Mouse (Mus musculus) frontal cortex, postnatal 14 days (tissue): ENCODE data around the gene Ddx28.
A peak's percentile ranks its signal among the peaks of the same experiment; 100 is the strongest.

Experiments
- DNase-seq, 2 experiments: peaks; one replicate each; pipeline ENCODE4 v3.0.0; 2022; ENCODE audit warnings: low spot score in 2 of 2

Ddx28 gene

GRCm38 (mm10) chr8:106011643-106011986 is at the start of gene Ddx28:
Gene Ddx28, minus strand, starts transcription at chr8:106011882.
- no peak for DNase-seq

DNA sequence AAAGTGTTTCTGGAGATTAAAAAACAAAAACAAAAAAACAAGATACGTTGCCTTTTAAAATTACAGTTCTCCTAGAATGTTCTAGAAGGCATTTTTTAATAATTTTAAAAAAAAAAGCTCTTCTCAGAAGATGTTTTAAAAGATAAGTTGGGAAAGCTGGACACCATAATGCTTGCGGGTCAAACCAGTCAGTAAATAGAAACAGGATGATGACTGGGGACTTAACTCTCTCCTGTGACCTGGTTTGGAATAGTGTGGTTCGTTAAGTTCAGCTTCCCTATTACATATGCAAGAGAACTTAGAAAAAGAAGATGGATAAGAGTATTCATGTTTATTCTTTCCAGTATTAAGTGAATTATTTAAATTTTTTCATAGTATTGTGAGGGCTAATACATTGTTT is 48.8 kb upstream of the Ddx28 start:
- no peak for DNase-seq

DNA sequence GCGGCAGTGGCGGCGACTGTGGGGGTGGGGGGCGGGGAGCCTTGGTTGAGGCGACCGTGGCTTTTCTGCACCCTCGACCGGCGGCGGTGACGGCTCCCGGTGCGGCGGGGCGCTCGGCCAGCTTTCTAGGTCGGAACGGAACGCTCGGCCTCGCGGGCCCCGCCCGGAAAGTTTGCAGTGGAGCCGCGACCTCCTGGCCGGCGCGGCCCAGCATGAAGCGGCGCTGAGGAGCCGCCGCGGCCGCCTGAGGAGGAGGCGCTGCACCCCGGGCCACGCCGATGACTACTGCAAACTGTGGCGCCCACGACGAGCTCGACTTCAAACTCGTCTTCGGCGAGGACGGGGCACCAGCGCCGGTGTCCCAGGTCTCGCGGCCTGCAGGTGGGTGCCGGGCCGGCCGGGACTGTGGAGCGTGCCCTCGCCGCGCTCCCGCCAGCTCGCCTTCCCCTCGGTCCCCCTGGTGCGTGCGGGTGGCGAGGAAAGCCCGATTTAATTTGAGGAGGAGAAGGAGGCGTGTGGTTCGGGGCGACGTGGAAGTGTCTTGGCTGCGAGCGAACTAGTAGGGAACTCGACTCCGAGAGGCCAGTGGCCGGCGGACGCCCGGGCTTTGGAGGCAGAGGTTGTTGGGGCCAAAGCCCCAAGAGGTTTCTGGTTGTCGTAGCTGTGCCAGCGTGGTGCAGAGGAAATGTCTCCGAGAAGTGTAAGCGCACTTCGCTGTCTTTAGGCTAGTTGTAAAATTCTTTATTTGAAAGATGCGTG is 48.1 kb upstream of the Ddx28 start:
- DNase-seq = peak in 1 of 2 experiments; percentile 54

DNA sequence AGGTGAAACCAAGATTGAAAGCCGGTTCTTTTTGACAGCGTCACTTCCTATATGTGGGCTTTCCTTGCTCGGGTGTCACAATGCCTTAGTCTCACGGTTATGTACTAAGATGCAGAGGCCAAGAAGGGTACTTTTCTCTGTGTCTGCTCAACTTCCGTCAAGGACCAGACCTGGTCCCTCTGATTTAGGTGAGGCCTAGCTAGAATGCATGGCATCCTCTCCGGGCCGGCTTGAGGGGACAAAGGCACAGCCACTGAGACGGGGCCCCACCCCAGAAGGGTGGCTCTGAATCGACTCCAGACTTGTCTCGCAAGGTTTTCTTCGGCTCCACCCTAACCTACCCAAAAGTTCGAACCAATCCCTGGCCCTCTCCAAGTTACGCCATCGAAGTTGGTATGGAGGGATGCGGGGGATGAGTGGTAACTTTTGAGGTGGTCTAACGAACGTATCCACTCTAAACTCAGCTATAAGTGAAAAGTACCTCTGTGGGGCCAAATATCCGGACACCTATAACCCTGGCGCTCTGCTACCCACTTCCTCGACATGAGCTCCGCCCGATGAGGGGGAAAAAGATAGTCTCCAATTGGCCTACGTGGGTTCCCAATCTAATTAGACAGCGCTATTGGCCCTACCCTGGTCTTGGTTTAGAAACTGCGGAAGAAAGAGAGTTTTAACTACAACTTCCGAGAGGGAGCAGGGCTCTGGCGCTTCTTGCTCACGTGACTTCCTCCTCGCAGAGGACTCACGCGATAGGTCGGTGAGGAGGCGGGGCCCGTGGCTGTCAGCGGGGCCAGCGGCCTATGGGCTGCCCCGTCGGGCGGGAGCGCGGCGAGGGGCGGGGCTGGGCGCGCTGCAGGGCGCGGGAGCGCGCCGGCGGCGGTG is 47.3 kb upstream of the Ddx28 start, which contains the start of gene Nfatc3:
Nfatc3 (plus strand) TSS at position 110 of the 882 bp plus-strand sequence.
- DNase-seq = peak; percentile 92 to 93

GRCm38 (mm10) chr8:106056455-106056982 is 44.8 kb upstream of the Ddx28 start:
- DNase-seq = no peak

DNA sequence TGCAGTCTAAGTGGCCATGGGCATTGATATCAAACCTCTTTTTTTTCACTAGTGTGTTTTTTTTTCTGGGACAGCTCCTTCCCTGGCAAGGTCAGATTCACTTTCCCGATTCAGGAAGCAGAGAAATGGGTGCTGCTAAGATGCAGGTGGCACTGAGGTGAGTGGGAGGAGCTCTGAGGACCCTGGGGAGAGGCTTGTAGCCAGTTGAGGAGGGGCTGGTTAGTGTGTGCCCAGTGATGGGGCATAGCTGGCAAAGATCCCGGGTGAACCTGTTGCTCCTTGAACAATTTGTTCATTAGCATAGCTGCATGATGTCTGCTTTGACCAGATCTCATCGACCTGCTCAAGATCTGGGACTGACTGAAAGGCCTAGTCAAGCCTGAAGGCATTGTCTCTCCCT is 43.4 kb upstream of the Ddx28 start:
- DNase-seq = no peak

GRCm38 (mm10) chr8:106054190-106054811 is 42.6 kb upstream of the Ddx28 start:
- no peak for DNase-seq

GRCm38 (mm10) chr8:106052510-106053089 is 40.9 kb upstream of the Ddx28 start:
- DNase-seq = no peak

- no peak for DNase-seq
Observed at GRCm38 (mm10) chr8:106051068-106051467, 39.4 kb upstream of the Ddx28 start.

- DNase-seq = no peak
Observed at GRCm38 (mm10) chr8:106049840-106050239, 38.2 kb upstream of the Ddx28 start.

- DNase-seq = no peak
Observed at GRCm38 (mm10) chr8:106047854-106048630, 36.4 kb upstream of the Ddx28 start.

DNA sequence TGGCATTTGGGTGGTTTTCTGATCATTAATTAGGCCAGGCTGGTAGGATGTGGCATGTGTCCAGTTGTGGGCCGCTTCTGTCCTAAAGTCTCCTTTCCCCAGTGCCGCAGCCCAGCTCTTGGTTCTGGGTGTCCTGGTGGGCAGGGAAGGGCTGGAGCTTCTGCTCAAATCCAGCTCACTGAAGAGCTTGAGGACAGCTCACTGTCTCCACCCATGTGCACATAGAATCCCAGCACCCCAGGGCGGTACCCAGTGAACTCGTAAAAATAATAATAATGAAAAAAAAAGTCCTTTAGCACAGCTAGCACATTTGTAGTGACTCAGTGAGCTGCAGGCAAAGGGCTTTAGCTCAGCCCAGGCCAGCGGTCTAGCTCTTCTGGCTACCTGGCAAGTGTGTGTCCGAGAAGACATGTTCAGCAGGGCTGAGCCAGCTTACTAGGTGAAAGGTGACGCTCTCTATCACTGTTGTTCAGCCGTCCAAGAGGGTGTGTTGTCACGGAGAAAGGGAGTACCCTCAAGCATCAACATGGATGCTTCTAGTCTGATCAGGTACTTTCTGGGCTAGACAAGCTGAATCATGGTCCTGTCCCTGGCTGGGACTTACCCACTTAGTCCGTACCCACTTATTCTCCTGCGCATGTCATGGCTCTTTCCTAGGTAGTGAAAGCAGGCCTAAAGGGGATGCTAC is 35.3 kb upstream of the Ddx28 start:
- DNase-seq = no peak

DNA sequence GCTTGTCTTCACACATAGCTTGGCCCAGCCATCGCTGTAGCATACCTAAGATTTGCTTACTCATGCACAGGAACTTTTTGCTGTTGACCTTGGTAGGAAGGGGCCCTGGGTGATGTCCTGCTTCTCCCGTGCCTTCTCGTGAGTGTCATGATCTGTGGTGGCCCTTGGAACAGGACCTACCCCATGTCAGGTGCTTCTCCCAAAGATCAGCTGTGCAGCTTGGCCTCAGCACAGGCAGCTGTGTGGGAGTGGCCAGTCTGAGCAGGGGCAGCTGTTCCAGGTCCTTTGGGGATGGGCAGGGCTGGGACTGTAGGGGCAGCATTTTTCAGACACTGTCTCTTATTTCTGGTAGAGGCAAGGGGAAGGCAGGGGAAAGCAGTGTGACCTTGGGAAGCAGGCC is 32.5 kb upstream of the Ddx28 start:
- DNase-seq = no peak

- no peak for DNase-seq
Observed at GRCm38 (mm10) chr8:106043055-106043454, 31.4 kb upstream of the Ddx28 start.

- no peak for DNase-seq
Observed at GRCm38 (mm10) chr8:106040218-106040617, 28.5 kb upstream of the Ddx28 start.

DNA sequence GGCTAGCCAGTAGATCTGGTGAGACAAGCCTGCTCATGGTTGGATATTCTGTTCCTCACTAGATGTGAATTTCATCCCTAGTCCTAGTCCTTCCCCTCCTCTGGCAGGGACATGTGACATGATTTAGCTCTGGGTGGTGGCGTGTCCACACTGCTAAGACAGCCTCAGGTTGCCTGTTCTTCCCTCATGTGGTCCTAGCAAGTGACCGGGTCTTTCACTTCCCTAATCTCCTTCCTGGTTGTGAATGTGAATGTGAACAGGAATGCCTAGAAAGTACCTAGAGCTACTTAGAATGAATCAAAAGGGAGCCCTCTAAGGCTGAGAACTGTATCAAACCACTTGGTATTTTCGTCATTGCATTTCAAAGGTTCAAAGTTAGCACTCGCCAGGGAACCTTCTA is 27.9 kb upstream of the Ddx28 start:
- DNase-seq = no peak

GRCm38 (mm10) chr8:106038721-106039120 is 27.0 kb upstream of the Ddx28 start:
- no peak for DNase-seq

GRCm38 (mm10) chr8:106022483-106022882 is 10.8 kb upstream of the Ddx28 start:
- peak; percentile 46 to 67 for DNase-seq

- DNase-seq = no peak
Observed at GRCm38 (mm10) chr8:106018039-106018438, 6.4 kb upstream of the Ddx28 start.

DNA sequence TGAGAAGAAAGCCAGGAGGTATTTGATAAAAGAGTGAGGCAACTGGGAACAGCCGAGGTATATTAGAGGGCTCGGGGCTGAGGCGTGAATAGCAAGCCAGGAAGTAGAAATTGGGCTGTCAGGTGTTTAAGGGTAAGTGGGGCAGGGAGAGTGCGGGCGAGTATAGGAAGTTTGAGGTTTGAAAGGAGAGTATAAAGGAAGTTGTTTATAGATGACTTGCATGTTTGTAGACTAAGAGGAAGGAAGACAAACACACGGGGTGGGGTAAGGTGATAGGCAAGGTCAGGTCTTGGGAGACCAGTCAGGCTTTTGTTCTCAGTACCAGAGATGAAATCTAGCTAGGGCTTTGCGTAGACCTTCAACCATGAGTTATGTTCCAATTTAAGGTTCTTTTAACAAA is 5.4 kb upstream of the Ddx28 start:
- no peak for DNase-seq
